Mouse (Mus musculus) limb, embryonic 15.5 days (tissue): Measurements from ENCODE around the gene Plekhm1. TPM values are rescaled to one million over a fixed set of nuclear protein-coding genes. Genes with fewer than 3 reads are reported as not detected.

Experiments
- ATAC-seq: fragments of 200-750 bp; cut with Nextera tagmentation; 2 replicates; pipeline ENCODE4 v1.8.0; 2017; ENCODE audit warnings: low read depth, moderate TSS enrichment; ENCODE audit not compliant: insufficient number of reproducible peaks, low FRiP score, low TSS enrichment
- H3K27ac ChIP-seq: fragments of 300-500 bp; sonication (generic); 2 replicates; pipeline ENCODE4 v1.5.1; 2015; ENCODE audit warnings: moderate library complexity, mild to moderate bottlenecking, inconsistent platforms
- H3K27me3 ChIP-seq: fragments of 300-500 bp; sonication (generic); 2 replicates; pipeline ENCODE4 v1.6.1; 2015; ENCODE audit warnings: inconsistent platforms
- H3K36me3 ChIP-seq: fragments of 300-500 bp; sonication (generic); 2 replicates; pipeline ENCODE4 v1.6.1; 2015; ENCODE audit warnings: inconsistent platforms
- H3K4me1 ChIP-seq: fragments of 300-500 bp; sonication (generic); 2 replicates; pipeline ENCODE4 v1.6.1; 2015; ENCODE audit warnings: inconsistent platforms
- H3K4me2 ChIP-seq: fragments of 300-500 bp; sonication (generic); 2 replicates; pipeline ENCODE4 v1.6.1; 2015; ENCODE audit warnings: mild to moderate bottlenecking, inconsistent platforms
- H3K4me3 ChIP-seq: fragments of 300-500 bp; sonication (generic); 2 replicates; pipeline ENCODE4 v1.5.1; 2015; ENCODE audit warnings: mild to moderate bottlenecking, inconsistent platforms
- H3K9ac ChIP-seq: fragments of 300-500 bp; sonication (generic); 2 replicates; pipeline ENCODE4 v1.6.1; 2015; ENCODE audit warnings: inconsistent platforms
- H3K9me3 ChIP-seq: fragments of 300-500 bp; sonication (generic); 2 replicates; pipeline ENCODE4 v1.6.1; 2016; ENCODE audit warnings: inconsistent platforms
- WGBS: fragments of 180-500 bp; shearing (Covaris S2); methylation state at CpG from one replicate; pipeline ENCODE4 v1.1.7; 2015; 5-methylcytosine and 5-hydroxymethylcytosine counted together
- polyA plus RNA-seq: library from polyadenylated mRNA; unstranded; fragments of >200 nt; fragmentation: Nextera tagmentation; extraction: Ambion mirVana; gene quantifications from 2 replicates; pipeline ENCODE4 v1.2.1, GENCODE M21; 2015

Plekhm1 gene
- polyA plus RNA-seq, 1 experiment from 2014 or later = 8.6 TPM

- Histone ChIP-seq H3K27me3 (no peaks in the 10 kb centered on the region), H3K9ac (no peak overlapping the region), H3K4me1 (no peaks in the 10 kb centered on the region), H3K27ac (no peak overlapping the region), H3K9me3 (no peaks in the 10 kb centered on the region), H3K36me3 (peaks cover 36% of the 10 kb centered on the region), H3K4me2 (no peak overlapping the region), H3K4me3 (no peak overlapping the region)
- no peak for ATAC-seq
- WGBS = 79% methylated on average over 7 of the region's 7 CpGs
Observed at GRCm38 (mm10) chr11:103387870-103388526, 24.5 kb downstream of the Plekhm1 start.

- Histone ChIP-seq H3K9me3 (no peaks in the 10 kb centered on the region), H3K27me3 (no peaks in the 10 kb centered on the region), H3K9ac (no peak overlapping the region), H3K36me3 (peaks cover 29% of the 10 kb centered on the region), H3K4me1 (no peaks in the 10 kb centered on the region; the same call in 1 of the 2 replicates), H3K27ac (no peak overlapping the region), H3K4me3 (no peak overlapping the region), H3K4me2 (no peak overlapping the region)
- 91% methylated on average over 9 of the region's 9 CpGs for WGBS
- no peak for ATAC-seq
Observed at GRCm38 (mm10) chr11:103386827-103387226, 25.7 kb downstream of the Plekhm1 start.

GRCm38 (mm10) chr11:103381956-103382613 lies 30.4 kb downstream of the Plekhm1 start:
- peak; percentile 35; the same call in 1 of the 2 replicates for ATAC-seq
- H3K9ac ChIP-seq = no peak overlapping the region
- peaks cover 29% of the 10 kb centered on the region; the same call in 1 of the 2 replicates for H3K36me3 ChIP-seq
- H3K4me3 ChIP-seq = no peak overlapping the region
- H3K4me1 ChIP-seq = no peaks in the 10 kb centered on the region; the same call in 1 of the 2 replicates
- H3K4me2 ChIP-seq = no peak overlapping the region
- H3K9me3 ChIP-seq = no peaks in the 10 kb centered on the region
- no peaks in the 10 kb centered on the region for H3K27me3 ChIP-seq
- H3K27ac ChIP-seq = peak overlapping the region; percentile 60
- 70% methylated on average over 5 of the region's 5 CpGs for WGBS

GRCm38 (mm10) chr11:103381505-103381904 lies 31.0 kb downstream of the Plekhm1 start:
- Histone ChIP-seq H3K4me2 (no peak overlapping the region), H3K9ac (no peak overlapping the region), H3K27me3 (no peaks in the 10 kb centered on the region), H3K27ac (peak overlapping the region; percentile 60), H3K36me3 (peaks cover 30% of the 10 kb centered on the region), H3K9me3 (no peaks in the 10 kb centered on the region), H3K4me1 (no peaks in the 10 kb centered on the region; the same call in 1 of the 2 replicates), H3K4me3 (no peak overlapping the region)
- no peak for ATAC-seq
- 86% methylated on average over 7 of the region's 7 CpGs for WGBS

- H3K27ac ChIP-seq = no peak overlapping the region
Observed at GRCm38 (mm10) chr11:103380460-103380859, 32.0 kb downstream of the Plekhm1 start.

GRCm38 (mm10) chr11:103378341-103378740 lies 34.1 kb downstream of the Plekhm1 start:
- peaks cover 41% of the 10 kb centered on the region for H3K36me3 ChIP-seq

More at GRCm38 (mm10) chr11:103380460-103380859, 32.0 kb downstream of the Plekhm1 start:
- 91% methylated on average over 5 of the region's 5 CpGs for WGBS
- no peak for ATAC-seq
- no peak overlapping the region for H3K9ac ChIP-seq
- no peaks in the 10 kb centered on the region; the same call in 1 of the 2 replicates for H3K4me1 ChIP-seq
- peaks cover 37% of the 10 kb centered on the region for H3K36me3 ChIP-seq
- no peak overlapping the region for H3K4me2 ChIP-seq
- H3K27me3 ChIP-seq = no peaks in the 10 kb centered on the region
- H3K4me3 ChIP-seq = no peak overlapping the region
- H3K9me3 ChIP-seq = no peaks in the 10 kb centered on the region

GRCm38 (mm10) chr11:103375772-103376171 lies 36.7 kb downstream of the Plekhm1 start:
- Histone ChIP-seq H3K4me2 (no peak overlapping the region), H3K9ac (no peak overlapping the region), H3K27me3 (no peaks in the 10 kb centered on the region), H3K4me3 (no peak overlapping the region), H3K4me1 (no peaks in the 10 kb centered on the region), H3K9me3 (no peaks in the 10 kb centered on the region), H3K27ac (no peak overlapping the region), H3K36me3 (peaks cover 60% of the 10 kb centered on the region)
- 82% methylated on average over 5 of the region's 5 CpGs for WGBS
- ATAC-seq = no peak

More at GRCm38 (mm10) chr11:103378341-103378740, 34.1 kb downstream of the Plekhm1 start:
- H3K9me3 ChIP-seq = no peaks in the 10 kb centered on the region
- no peak overlapping the region for H3K4me2 ChIP-seq
- no peak for ATAC-seq
- H3K4me3 ChIP-seq = no peak overlapping the region
- WGBS = 85% methylated on average over 6 of the region's 6 CpGs
- no peak overlapping the region for H3K9ac ChIP-seq
- H3K27ac ChIP-seq = no peak overlapping the region
- no peaks in the 10 kb centered on the region for H3K27me3 ChIP-seq
- no peaks in the 10 kb centered on the region; the same call in 1 of the 2 replicates for H3K4me1 ChIP-seq

- H3K36me3 ChIP-seq = peaks cover 65% of the 10 kb centered on the region
- H3K4me1 ChIP-seq = no peaks in the 10 kb centered on the region
- 79% methylated on average over 1 of the region's 1 CpGs for WGBS
- no peak overlapping the region for H3K4me2 ChIP-seq
- H3K27ac ChIP-seq = no peak overlapping the region
- H3K9ac ChIP-seq = no peak overlapping the region
- no peak for ATAC-seq
- H3K27me3 ChIP-seq = no peaks in the 10 kb centered on the region
- no peaks in the 10 kb centered on the region for H3K9me3 ChIP-seq
- H3K4me3 ChIP-seq = no peak overlapping the region
Observed at GRCm38 (mm10) chr11:103375258-103375657, 37.2 kb downstream of the Plekhm1 start.

- H3K4me2 ChIP-seq = no peak overlapping the region
- no peaks in the 10 kb centered on the region for H3K4me1 ChIP-seq
- H3K4me3 ChIP-seq = no peak overlapping the region
- H3K9me3 ChIP-seq = no peaks in the 10 kb centered on the region
- H3K36me3 ChIP-seq = peaks cover 75% of the 10 kb centered on the region
- H3K9ac ChIP-seq = no peak overlapping the region
- H3K27ac ChIP-seq = no peak overlapping the region
- no peak for ATAC-seq
- 94% methylated on average over 9 of the region's 9 CpGs for WGBS
- no peaks in the 10 kb centered on the region for H3K27me3 ChIP-seq
Observed at GRCm38 (mm10) chr11:103373922-103374321, 38.6 kb downstream of the Plekhm1 start.

- peaks cover 69% of the 10 kb centered on the region for H3K36me3 ChIP-seq
Observed at GRCm38 (mm10) chr11:103372561-103372960, 39.9 kb downstream of the Plekhm1 start.

GRCm38 (mm10) chr11:103372068-103372467 lies 40.4 kb downstream of the Plekhm1 start:
- Histone ChIP-seq H3K4me3 (no peak overlapping the region), H3K27ac (peak overlapping the region; percentile 61), H3K4me1 (no peaks in the 10 kb centered on the region), H3K9ac (no peak overlapping the region), H3K9me3 (no peaks in the 10 kb centered on the region), H3K36me3 (peaks cover 70% of the 10 kb centered on the region), H3K27me3 (no peaks in the 10 kb centered on the region), H3K4me2 (no peak overlapping the region)
- 67% methylated on average over 3 of the region's 3 CpGs for WGBS
- no peak for ATAC-seq

More at GRCm38 (mm10) chr11:103372561-103372960, 39.9 kb downstream of the Plekhm1 start:
- Histone ChIP-seq H3K27ac (no peak overlapping the region), H3K4me1 (no peaks in the 10 kb centered on the region), H3K9me3 (no peaks in the 10 kb centered on the region), H3K27me3 (no peaks in the 10 kb centered on the region), H3K9ac (no peak overlapping the region), H3K4me2 (no peak overlapping the region), H3K4me3 (no peak overlapping the region)
- no peak for ATAC-seq
- WGBS = 87% methylated on average over 4 of the region's 4 CpGs

- no peak for ATAC-seq
- no peaks in the 10 kb centered on the region for H3K4me1 ChIP-seq
- H3K27ac ChIP-seq = peak overlapping the region; percentile 61
- H3K27me3 ChIP-seq = no peaks in the 10 kb centered on the region
- WGBS = 77% methylated on average over 3 of the region's 3 CpGs
- no peak overlapping the region for H3K4me3 ChIP-seq
- no peaks in the 10 kb centered on the region for H3K9me3 ChIP-seq
- no peak overlapping the region for H3K9ac ChIP-seq
- H3K4me2 ChIP-seq = no peak overlapping the region
- H3K36me3 ChIP-seq = peaks cover 68% of the 10 kb centered on the region
Observed at GRCm38 (mm10) chr11:103371222-103371539, 41.3 kb downstream of the Plekhm1 start.
